Mouse (Mus musculus): ENCODE measurements around the gene Prkch. TPM values are rescaled to one million over a fixed set of nuclear protein-coding genes. Genes with fewer than 3 reads are reported as not detected.

The Prkch gene
- polyA plus RNA-seq, 1 experiment from 2014 or later: 22.3 TPM

- H3K27ac ChIP-seq (replicated peaks): no peak overlapping the region
- H3K9me3 ChIP-seq (ENCODE audit: control insufficient read depth, low read length): no peaks in the 10 kb centered on the region
- H3K4me2 ChIP-seq (replicated peaks; ENCODE audit: low read depth): no peak overlapping the region
- no peaks in the 10 kb centered on the region for H3K36me3 ChIP-seq (ENCODE audit: control insufficient read depth, insufficient read depth, low read length)
- H3K9ac ChIP-seq (ENCODE audit: low read length): no peak overlapping the region
- H3K27me3 ChIP-seq (ENCODE audit: control insufficient read depth, insufficient read depth, low read length): no peaks in the 10 kb centered on the region
- no peak overlapping the region for H3K4me3 ChIP-seq (ENCODE audit: low read depth, low read length)
- ATAC-seq (ENCODE audit: low FRiP score, low TSS enrichment): no peak
- H3K4me1 ChIP-seq (replicated peaks; ENCODE audit: control insufficient read depth, insufficient read depth): no peaks in the 10 kb centered on the region
- TF ChIP-seq EP300 (optimal IDR thresholded peaks at IDR 0.05) (no peak), CTCF (IDR thresholded peaks at IDR 0.05; ENCODE audit: low read depth) (no peak)
- 69% methylated on average over 5 of the region's 5 CpGs for WGBS
- DNase-seq (ENCODE audit: low spot score): no peak
These were observed 215.1 kb downstream of the Prkch start for GRCm38 (mm10) chr12:73799671-73800070.

GRCm38 (mm10) chr12:73800886-73801285, 216.3 kb downstream of the Prkch start:
- ATAC-seq (ENCODE audit: low FRiP score, low TSS enrichment) (peak; percentile 40; the same call in 1 of the 2 replicates), DNase-seq (ENCODE audit: low spot score) (no peak)
- H3K9ac ChIP-seq (ENCODE audit: low read length): no peak overlapping the region
- TF ChIP-seq CTCF (IDR thresholded peaks at IDR 0.05; ENCODE audit: low read depth) (no peak), EP300 (optimal IDR thresholded peaks at IDR 0.05) (no peak)
- no peaks in the 10 kb centered on the region for H3K9me3 ChIP-seq (ENCODE audit: control insufficient read depth, low read length)
- WGBS: 25% methylated on average over 3 of the region's 3 CpGs
- no peak overlapping the region for H3K4me2 ChIP-seq (replicated peaks; ENCODE audit: low read depth)
- H3K27ac ChIP-seq (replicated peaks): no peak overlapping the region
- no peaks in the 10 kb centered on the region for H3K36me3 ChIP-seq (ENCODE audit: control insufficient read depth, insufficient read depth, low read length)
- no peaks in the 10 kb centered on the region for H3K4me1 ChIP-seq (replicated peaks; ENCODE audit: control insufficient read depth, insufficient read depth)
- no peak overlapping the region for H3K4me3 ChIP-seq (ENCODE audit: low read depth, low read length)
- H3K27me3 ChIP-seq (ENCODE audit: control insufficient read depth, insufficient read depth, low read length): no peaks in the 10 kb centered on the region

GRCm38 (mm10) chr12:73801845-73802244, 217.2 kb downstream of the Prkch start:
- Histone ChIP-seq H3K4me2 (replicated peaks; ENCODE audit: low read depth) (no peak overlapping the region), H3K4me3 (ENCODE audit: low read depth, low read length) (no peak overlapping the region), H3K9me3 (ENCODE audit: control insufficient read depth, low read length) (no peaks in the 10 kb centered on the region), H3K27ac (replicated peaks) (no peak overlapping the region), H3K4me1 (replicated peaks; ENCODE audit: control insufficient read depth, insufficient read depth) (no peaks in the 10 kb centered on the region), H3K9ac (ENCODE audit: low read length) (no peak overlapping the region), H3K36me3 (ENCODE audit: control insufficient read depth, insufficient read depth, low read length) (no peaks in the 10 kb centered on the region), H3K27me3 (ENCODE audit: control insufficient read depth, insufficient read depth, low read length) (no peaks in the 10 kb centered on the region)
- ATAC-seq (ENCODE audit: low FRiP score, low TSS enrichment) (no peak), DNase-seq (ENCODE audit: low spot score) (no peak)
- WGBS: 88% methylated on average over 8 of the region's 8 CpGs
- TF ChIP-seq EP300 (optimal IDR thresholded peaks at IDR 0.05) (no peak), CTCF (IDR thresholded peaks at IDR 0.05; ENCODE audit: low read depth) (no peak)

GRCm38 (mm10) chr12:73802379-73803057, 217.9 kb downstream of the Prkch start:
- TF ChIP-seq CTCF (IDR thresholded peaks at IDR 0.05; ENCODE audit: low read depth): no peak
- TF ChIP-seq EP300 (optimal IDR thresholded peaks at IDR 0.05): no peak
- Histone ChIP-seq H3K4me2 (replicated peaks; ENCODE audit: low read depth) (no peak overlapping the region), H3K27ac (replicated peaks) (no peak overlapping the region), H3K4me1 (replicated peaks; ENCODE audit: control insufficient read depth, insufficient read depth) (no peaks in the 10 kb centered on the region), H3K9me3 (ENCODE audit: control insufficient read depth, low read length) (no peaks in the 10 kb centered on the region), H3K27me3 (ENCODE audit: control insufficient read depth, insufficient read depth, low read length) (no peaks in the 10 kb centered on the region), H3K4me3 (ENCODE audit: low read depth, low read length) (no peak overlapping the region), H3K9ac (ENCODE audit: low read length) (no peak overlapping the region), H3K36me3 (ENCODE audit: control insufficient read depth, insufficient read depth, low read length) (no peaks in the 10 kb centered on the region)
- WGBS: 52% methylated on average over 10 of the region's 10 CpGs
- no peak for ATAC-seq (ENCODE audit: low FRiP score, low TSS enrichment)
- DNase-seq (ENCODE audit: low spot score): no peak

- no peaks in the 10 kb centered on the region for H3K27me3 ChIP-seq (ENCODE audit: control insufficient read depth, insufficient read depth, low read length)
- TF ChIP-seq EP300 (optimal IDR thresholded peaks at IDR 0.05): no peak
- TF ChIP-seq CTCF (IDR thresholded peaks at IDR 0.05; ENCODE audit: low read depth): no peak
- no peak overlapping the region for H3K4me2 ChIP-seq (replicated peaks; ENCODE audit: low read depth)
- WGBS: 97% methylated on average over 4 of the region's 4 CpGs
- H3K36me3 ChIP-seq (ENCODE audit: control insufficient read depth, insufficient read depth, low read length): no peaks in the 10 kb centered on the region
- no peak overlapping the region for H3K27ac ChIP-seq (replicated peaks)
- H3K9ac ChIP-seq (ENCODE audit: low read length): no peak overlapping the region
- no peak for ATAC-seq (ENCODE audit: low FRiP score, low TSS enrichment)
- H3K4me3 ChIP-seq (ENCODE audit: low read depth, low read length): no peak overlapping the region
- H3K4me1 ChIP-seq (replicated peaks; ENCODE audit: control insufficient read depth, insufficient read depth): no peaks in the 10 kb centered on the region
- no peaks in the 10 kb centered on the region for H3K9me3 ChIP-seq (ENCODE audit: control insufficient read depth, low read length)
- DNase-seq (ENCODE audit: low spot score): no peak
These were observed 219.3 kb downstream of the Prkch start for GRCm38 (mm10) chr12:73803946-73804345.

- WGBS: 59% methylated on average over 3 of the region's 3 CpGs
- Histone ChIP-seq H3K27me3 (ENCODE audit: control insufficient read depth, insufficient read depth, low read length) (no peaks in the 10 kb centered on the region), H3K4me2 (replicated peaks; ENCODE audit: low read depth) (no peak overlapping the region), H3K4me3 (ENCODE audit: low read depth, low read length) (no peak overlapping the region), H3K9me3 (ENCODE audit: control insufficient read depth, low read length) (no peaks in the 10 kb centered on the region), H3K36me3 (ENCODE audit: control insufficient read depth, insufficient read depth, low read length) (no peaks in the 10 kb centered on the region), H3K4me1 (replicated peaks; ENCODE audit: control insufficient read depth, insufficient read depth) (no peaks in the 10 kb centered on the region), H3K27ac (replicated peaks) (no peak overlapping the region), H3K9ac (ENCODE audit: low read length) (no peak overlapping the region)
- DNase-seq (ENCODE audit: low spot score) (no peak), ATAC-seq (ENCODE audit: low FRiP score, low TSS enrichment) (no peak)
- no peak for TF ChIP-seq CTCF (IDR thresholded peaks at IDR 0.05; ENCODE audit: low read depth)
- TF ChIP-seq EP300 (optimal IDR thresholded peaks at IDR 0.05): no peak
These were observed 220.9 kb downstream of the Prkch start for GRCm38 (mm10) chr12:73805541-73805940.

Measured in stomach, postnatal 0 days (tissue).